Mouse (Mus musculus) mouse trophoblast stem cell (cell line): ENCODE results near the gene Ulk2.
"Not testable (repeated sequence)": the region's sequence is repeated elsewhere in the genome, so short reads cannot be mapped to it uniquely, and the experiment has no call there.

Source experiments
- in situ Hi-C, 2 experiments: fragments of 300-500 bp; cut with MseI, MboI; formaldehyde crosslinking; loops; 2 replicates in 1 of 2; 3 replicates in 1 of 2; pipeline ENCODE4 v1.15.1; 2025

The Ulk2 gene

GRCm38 (mm10) chr11:61854988-61855411 is at the start of gene Ulk2:
Gene Ulk2, minus strand, starts transcription at chr11:61855073.
- in situ Hi-C loops, result no loop called here

GRCm38 (mm10) chr11:61882183-61882582 is 27.3 kb upstream of the Ulk2 start:
- in situ Hi-C loops, result no loop called here

DNA sequence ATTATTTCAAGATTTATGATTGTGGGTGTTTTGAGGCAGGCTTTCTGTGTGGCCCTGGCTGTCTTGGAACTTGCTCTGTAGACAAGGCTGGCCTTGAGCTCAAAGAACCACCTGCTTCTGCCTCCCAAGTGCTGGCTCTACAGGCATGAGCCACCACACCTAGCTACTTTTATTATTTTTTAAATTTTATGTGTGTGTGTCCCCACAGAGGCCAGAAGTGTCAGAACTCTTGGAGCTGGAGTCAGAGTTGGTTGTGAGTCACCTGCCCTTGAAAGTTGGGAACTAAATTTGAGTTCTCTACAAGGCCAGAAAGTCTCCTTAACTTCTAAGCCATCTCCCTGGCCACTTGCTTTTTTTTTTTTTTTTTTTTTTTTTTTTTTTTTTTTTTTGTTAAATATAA is 25.0 kb upstream of the Ulk2 start:
- in situ Hi-C loops, result no loop called here

- in situ Hi-C loops, result no loop called here
Observed at GRCm38 (mm10) chr11:61871881-61872280, 17.0 kb upstream of the Ulk2 start.

GRCm38 (mm10) chr11:61866856-61867255 is 12.0 kb upstream of the Ulk2 start:
- in situ Hi-C loops, result no loop called here

GRCm38 (mm10) chr11:61861781-61862547 is 7.1 kb upstream of the Ulk2 start:
- in situ Hi-C loops, result no loop called here

GRCm38 (mm10) chr11:61859316-61859715 is 4.4 kb upstream of the Ulk2 start:
- in situ Hi-C loops, result no loop called here

DNA sequence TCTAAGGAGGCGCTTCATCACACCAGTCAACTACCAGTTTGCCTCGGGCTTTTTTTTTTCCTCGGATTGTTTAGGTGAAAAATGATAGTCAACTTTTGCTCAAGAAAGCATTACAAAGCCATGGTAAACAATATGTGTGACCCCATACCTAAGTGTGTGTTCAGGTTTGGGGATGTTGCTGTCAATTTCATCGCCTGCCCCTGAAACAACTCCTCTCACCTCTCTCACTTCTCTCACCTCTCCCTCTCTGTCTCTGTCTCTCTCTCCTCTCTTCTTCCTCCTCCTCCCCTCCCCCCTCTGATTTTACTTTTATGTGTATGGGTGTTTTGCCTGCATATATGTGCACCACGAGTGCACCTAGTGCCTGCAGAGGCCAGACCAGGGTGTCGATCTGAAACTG is 666 bp upstream of the Ulk2 start:
- in situ Hi-C loops, result no loop called here

GRCm38 (mm10) chr11:61854211-61854987 is 474 bp downstream of the Ulk2 start:
- in situ Hi-C loops, result no loop called here

DNA sequence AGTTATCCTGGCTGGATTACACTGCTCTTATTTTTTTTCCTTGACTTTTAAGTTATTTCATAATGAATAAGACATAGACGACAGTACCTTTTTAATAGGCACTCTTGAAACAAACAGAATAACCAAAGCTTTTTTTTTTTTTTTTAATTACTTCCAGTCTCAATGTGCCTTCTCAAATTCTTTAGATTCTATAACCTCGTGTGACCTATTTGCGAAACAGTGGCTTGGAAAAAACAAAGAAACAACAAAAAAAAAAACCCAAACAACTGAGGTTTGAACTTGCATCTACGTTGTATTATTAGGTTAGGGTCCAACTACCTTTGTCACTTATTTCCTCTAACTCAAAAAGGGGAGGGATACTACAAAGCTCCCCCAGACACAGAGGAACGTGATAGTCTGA is 1.2 kb downstream of the Ulk2 start:
- in situ Hi-C loops, result no loop called here

DNA sequence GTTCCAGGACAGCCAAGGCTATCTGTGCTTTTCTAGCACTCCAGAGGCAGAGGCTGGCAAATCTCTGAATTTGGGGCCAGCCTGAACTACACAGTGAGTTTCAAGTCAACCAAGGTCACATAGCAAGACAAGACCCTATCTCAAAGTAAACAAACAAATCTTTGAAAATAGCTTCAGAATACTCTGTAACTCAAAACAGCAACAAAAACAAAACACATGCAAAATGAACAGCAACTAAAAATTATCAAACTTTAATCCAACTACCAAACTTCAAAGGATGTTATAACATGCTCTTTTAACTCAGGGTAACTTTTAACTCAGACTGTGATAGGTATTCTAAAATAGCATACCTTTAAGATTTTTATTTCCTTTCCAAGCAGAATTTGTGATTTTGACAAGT is 2.0 kb downstream of the Ulk2 start:
- in situ Hi-C loops, result no loop called here

DNA sequence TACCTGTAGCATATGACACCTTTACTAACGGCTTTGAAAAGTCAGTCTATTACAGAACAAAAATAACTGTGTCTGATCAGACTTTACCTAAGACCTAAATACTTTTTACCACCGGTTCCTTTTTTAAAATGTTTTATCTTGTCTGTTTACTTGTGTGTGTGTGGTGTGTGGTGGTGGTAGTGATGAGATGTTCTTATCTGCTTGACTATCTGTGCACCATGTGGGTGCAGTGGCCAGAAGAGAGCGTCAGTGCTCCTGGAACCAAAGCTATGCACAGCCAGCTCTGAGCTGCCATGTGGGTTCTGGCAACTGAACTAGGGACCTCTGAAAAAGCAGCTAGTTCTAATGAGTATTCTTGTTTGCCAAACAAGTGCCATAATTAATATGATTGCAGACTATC is 3.7 kb downstream of the Ulk2 start:
- in situ Hi-C loops, result no loop called here

- in situ Hi-C loops, result not testable (repeated sequence)
Observed at GRCm38 (mm10) chr11:61840663-61841062, 14.2 kb downstream of the Ulk2 start.

DNA sequence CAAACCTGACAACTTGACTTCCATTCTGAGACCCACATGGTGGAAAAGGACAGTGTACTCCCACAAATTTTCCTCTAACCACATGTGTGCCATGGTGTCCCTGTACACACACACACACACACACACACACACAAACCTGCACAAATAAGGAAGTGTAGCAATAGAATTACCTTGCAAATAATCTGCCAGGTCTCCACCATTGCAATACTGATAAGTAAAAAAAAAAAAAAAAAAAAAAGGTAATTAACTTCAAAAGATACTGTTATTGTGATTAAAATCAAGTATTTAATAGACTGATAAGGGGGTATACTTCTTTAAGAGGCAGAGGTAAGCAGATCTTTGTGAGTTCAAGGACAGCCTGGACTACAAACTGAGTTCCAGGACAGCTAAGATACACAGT is 14.9 kb downstream of the Ulk2 start:
- in situ Hi-C loops, result no loop called here

DNA sequence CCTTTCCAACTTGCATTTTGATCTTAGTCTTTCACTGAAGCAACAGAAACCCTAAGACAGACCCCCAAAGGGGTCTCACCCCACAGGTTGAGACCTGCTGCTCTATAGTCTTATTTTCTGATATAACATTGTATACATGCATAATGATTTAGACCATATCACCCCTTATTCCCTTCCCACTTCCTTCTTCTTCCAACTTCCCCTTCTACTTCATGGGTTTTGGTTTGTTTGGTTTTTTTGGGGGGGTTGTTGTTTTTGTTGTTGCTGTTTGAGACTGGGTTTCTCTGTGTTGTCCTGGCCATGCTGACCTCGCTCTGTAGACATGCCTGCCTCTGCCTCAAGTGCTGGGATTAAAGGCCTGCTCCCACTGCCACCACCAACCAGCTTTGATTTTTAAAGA is 15.7 kb downstream of the Ulk2 start:
- in situ Hi-C loops, result no loop called here

DNA sequence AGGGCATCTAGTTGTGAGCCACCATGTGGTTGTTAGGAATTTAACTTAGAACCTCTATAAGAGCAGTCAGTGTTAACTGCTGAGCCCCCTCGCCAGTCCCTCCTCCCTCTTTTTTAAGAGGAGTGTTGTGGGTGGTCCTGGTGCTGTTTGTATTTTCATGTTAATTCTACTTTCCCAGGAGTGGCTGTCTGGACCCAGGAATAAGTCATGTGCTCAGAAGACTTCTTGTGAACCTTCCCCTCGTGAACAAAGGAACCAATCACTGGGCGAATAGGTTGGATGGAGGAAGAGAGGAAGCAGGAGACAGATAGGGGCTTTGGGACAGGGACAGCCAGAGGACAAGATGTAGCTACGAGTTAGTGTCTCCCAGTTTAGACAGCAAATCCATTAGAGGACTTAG is 45.1 kb downstream of the Ulk2 start:
- in situ Hi-C loops, result no loop called here

GRCm38 (mm10) chr11:61808551-61809117 is 46.2 kb downstream of the Ulk2 start:
- in situ Hi-C loops, result no loop called here

DNA sequence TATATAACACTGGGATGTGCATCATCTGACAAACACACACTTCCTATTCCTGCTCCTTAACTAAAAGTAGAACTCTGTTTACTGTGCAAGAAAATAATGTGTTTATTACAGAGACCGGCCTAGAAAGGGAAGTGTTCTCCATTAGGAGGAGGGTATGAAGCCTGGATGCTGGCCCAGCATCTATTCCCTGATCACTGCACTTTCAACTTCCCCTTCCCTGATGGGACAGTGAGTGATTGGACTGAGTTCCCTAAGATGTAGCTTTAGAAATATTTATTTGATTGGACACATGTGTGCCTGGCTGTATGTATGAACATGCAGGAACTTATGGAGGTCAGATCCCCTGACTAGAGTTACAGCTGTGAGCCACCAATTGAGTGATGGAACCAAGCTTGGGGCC is 61.4 kb downstream of the Ulk2 start:
- in situ Hi-C loops, result no loop called here

DNA sequence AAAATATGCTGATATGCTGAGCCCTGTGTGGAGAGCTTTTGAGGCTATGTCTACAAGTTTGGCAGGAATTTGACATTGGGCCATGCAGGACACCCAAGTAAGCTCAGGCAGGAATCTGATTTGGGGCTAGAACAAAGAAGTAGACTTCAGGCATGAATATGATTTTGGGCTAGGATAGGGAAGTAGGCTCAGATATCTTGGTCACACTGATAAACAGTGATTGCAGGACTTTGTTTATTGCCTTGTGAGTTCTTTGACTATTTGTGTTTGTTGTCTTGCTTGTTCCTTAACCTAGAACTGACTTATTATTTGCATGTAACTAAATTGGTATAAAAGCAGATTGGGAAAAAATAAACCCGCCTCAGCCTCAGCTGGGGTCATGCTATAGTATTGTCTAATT is 66.3 kb downstream of the Ulk2 start:
- in situ Hi-C loops, result no loop called here

GRCm38 (mm10) chr11:61782526-61782925 is 72.3 kb downstream of the Ulk2 start:
- in situ Hi-C loops, result not testable (repeated sequence)

GRCm38 (mm10) chr11:61774551-61775149 is 80.2 kb downstream of the Ulk2 start:
- in situ Hi-C loops, result no loop called here
